8 mouse cellular contexts compared by ENCODE assay signal in genomic region chr2:163657975-163658886, GRCm38 (mm10). TPM values are rescaled to one million over a fixed set of nuclear protein-coding genes. Genes with fewer than 3 reads are reported as not detected.
DNase-seq lines count a peak whose midpoint lies in the region; ATAC-seq lines count a peak whose summit lies in the region.

Pkig (plus strand) TSS chr2:163658386.

- H3K9ac ChIP-seq in hindbrain, embryonic 13.5 days = peak within 1 kb of the TSS; percentile 83

- peaks cover 33% of the 10 kb centered on the region for H3K4me1 ChIP-seq in hindbrain, embryonic 13.5 days (replicated peaks)

- no peaks in the 10 kb centered on the region for H3K9me3 ChIP-seq in hindbrain, embryonic 13.5 days

- peak within 1 kb of the TSS; percentile 62 for H3K4me2 ChIP-seq in hindbrain, embryonic 13.5 days

- H3K27ac ChIP-seq in hindbrain, embryonic 13.5 days = peak within 1 kb of the TSS; percentile 88

- peak; percentile 80 for DNase-seq in T-cell, adult 2 months (ENCODE audit: low spot score)
- peak; percentile 90 to 92 for DNase-seq in cerebellum, postnatal 14 days
- peak; percentile 65 to 74 for DNase-seq in frontal cortex, postnatal 25 days (ENCODE audit: low spot score in 2 of 2)
- DNase-seq in layer of hippocampus, postnatal 36 days = peak; percentile 87 to 89
- DNase-seq in lung, postnatal 36 days = peak; percentile 84
- DNase-seq in retina, embryonic 14.5 days (ENCODE audit: low spot score) = peak; percentile 90
- DNase-seq in thymus, postnatal 36 days = peak; percentile 82 to 88

- WGBS in hindbrain, embryonic 13.5 days = under 1% methylated on average over 71 of the region's 71 CpGs

- H3K27me3 ChIP-seq in hindbrain, embryonic 13.5 days = no peaks in the 10 kb centered on the region

- H3K36me3 ChIP-seq in hindbrain, embryonic 13.5 days = no peaks in the 10 kb centered on the region

- peak within 1 kb of the TSS; percentile 84 for H3K4me3 ChIP-seq in hindbrain, embryonic 13.5 days

- peak; percentile 90 for ATAC-seq in hindbrain, embryonic 13.5 days (ENCODE audit: low FRiP score)

RNA-seq across cellular contexts. Expression of gene Pkig, which starts in this region (rescaled TPM):
- polyA plus RNA-seq in hindbrain, embryonic 13.5 days (2015; fragmentation: Nextera tagmentation; extraction: Ambion mirVana) = 110 and 119 TPM in 2 replicates
- total RNA-seq in layer of hippocampus, postnatal 36 days (2021) = 10 to 100 TPM; 86.8 to 92.5 TPM

Comparison
In these comparisons a context has a peak if more than half of its experiments do, and no peak if none do; other contexts are left out.
1. Peak in every context shown above with its lines: DNase-seq, ATAC-seq, H3K4me3 ChIP-seq and H3K27ac ChIP-seq.